Mouse (Mus musculus): ENCODE data around the gene Zfp809. TPM values are rescaled to one million over a fixed set of nuclear protein-coding genes. Genes with fewer than 3 reads are reported as not detected.
A peak's percentile ranks its signal among the peaks of the same experiment; 100 is the strongest.
"Not testable (repeated sequence)": the region's sequence is repeated elsewhere in the genome, so short reads cannot be mapped to it uniquely, and the experiment has no call there.

Zfp809 gene
- polyA plus RNA-seq (2012; rRNA removed), result 21.1 TPM in 2 replicates

DNA sequence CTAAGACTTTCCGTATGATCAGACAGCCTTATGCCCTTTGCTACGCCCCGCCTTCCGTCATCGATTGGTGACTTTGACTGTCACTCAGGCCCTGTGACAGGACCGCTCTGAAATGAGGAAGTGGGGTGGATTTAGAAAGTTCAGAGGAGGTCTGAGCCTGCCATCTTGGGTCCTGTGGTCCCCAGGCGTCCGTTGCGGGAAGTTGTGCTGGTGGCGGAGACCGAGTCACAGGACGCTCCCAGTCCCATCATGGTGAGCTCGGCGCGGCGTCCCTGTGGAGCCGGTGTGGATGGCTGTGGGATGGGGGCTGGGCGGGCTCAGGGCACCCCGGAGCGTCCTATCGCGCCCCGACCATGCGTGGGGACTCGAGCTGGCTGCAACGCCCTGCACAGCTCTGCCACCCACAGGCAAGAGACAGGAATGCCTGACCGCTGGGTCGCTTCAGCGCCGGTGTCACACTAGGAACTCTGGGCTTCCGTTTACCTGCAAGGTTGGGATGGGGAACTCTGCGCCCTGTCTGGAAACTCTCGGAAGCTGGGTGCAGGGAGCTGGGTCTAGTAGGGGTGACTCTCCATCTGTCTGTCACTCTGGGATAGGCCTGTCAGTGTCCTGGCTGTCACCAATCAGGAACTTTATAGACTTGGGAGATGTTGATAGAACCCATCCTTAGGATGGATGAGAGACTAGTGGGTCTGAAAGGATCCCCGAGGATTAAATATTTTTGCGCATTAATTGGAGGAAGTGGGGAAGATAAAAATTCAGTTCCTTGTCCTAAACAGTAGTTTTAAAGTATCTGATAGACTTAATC lies at the start of gene Zfp809:
Gene Zfp809, plus strand, starts transcription at position 134 of the 808 bp plus-strand sequence.
- peak; percentile 99 for DNase-seq (ENCODE audit: low read depth)

DNA sequence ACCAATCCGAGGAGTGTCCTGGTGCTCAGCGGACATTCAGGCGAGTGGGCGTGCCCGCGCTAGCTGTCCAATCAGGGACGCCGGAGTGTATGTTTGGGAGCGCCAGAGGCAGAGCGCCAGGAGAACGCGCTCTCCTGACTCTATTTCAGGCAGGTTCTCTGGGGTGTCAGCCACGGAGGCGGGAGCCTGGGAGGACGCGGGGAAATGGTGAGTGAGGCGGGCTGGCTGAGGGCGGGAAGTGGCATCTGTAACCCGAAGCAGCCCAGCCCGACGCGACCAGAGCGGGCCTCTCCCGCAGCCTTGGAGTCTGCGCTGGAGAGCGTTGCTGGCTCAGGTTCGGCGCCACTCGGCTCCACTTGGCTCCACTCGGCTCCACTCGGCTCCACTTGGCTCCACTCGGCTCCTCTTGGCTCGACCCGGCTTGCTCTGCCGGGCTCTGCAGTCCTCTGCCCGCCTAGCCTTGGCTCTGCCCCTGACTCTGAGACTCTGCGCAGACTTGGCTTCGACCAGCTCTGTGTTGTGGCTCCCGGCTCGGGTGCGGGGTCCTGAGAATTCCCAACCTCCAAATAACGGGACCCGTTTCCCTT lies 37.4 kb upstream of the Zfp809 start, which contains the start of gene Zfp872:
Gene Zfp872, plus strand, starts transcription at position 66 of the 587 bp plus-strand sequence.
- no peak for DNase-seq (ENCODE audit: low read depth)

DNA sequence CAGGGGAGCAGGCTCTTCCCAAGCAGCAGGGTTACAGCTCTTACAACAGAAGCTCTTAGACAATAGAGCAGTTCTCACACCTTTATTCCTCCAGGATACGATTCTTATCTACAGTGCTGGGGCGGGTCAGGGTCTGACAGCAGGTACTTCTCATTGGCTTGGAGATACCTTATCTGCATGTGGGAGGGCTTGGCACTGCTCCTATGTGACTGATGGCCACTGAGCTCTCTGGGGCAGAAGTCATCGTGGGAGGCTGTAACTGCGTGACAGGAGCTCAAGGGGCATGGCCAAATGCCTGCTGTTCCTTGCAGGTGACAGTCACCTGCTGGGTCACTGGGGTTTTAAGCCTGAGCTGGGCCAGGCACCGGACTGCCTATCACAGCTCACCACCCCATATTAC lies 29.1 kb upstream of the Zfp809 start:
- DNase-seq (ENCODE audit: low read depth), result peak; percentile 84

DNA sequence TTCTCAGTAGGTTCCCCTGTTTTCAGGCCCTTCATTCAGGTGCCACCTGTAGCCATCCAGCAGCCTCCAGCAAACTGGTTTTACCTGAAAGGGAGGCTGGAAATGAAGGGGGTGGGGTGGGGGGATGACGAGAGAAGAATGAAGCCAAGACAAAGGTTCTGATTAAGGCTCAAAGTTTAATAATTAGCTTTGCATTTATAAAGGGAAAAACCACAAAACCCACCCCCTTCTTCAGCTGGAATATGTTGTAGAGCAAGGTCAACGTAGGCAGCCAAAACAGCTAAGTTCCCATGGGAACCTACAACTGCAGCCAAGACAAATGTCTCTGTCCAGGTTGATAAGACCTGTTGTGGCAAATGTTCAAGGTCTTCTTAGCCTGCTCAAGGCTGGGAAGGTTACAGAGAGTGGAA lies 11.7 kb upstream of the Zfp809 start:
- peak; percentile 51 for DNase-seq (ENCODE audit: low read depth)

DNA sequence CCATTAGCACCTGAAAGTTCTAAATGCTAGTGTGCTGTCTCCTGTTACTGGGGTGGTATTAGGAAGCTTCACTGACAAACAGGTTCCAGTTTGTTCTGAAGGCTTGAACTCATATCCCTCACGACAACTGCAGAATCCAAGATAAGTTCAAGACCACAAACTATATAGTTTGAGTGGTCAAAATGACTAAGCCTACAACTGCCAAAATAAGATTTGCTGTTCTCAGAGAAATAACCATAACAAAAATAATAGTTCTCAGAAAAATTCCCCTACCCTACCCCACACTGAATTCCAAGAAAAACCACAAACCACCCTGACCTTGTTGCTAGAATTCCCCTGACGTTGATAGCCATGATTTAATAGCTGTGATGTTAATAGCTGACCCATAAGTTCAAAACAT lies 11.0 kb upstream of the Zfp809 start:
- no peak for DNase-seq (ENCODE audit: low read depth)

- no peak for DNase-seq (ENCODE audit: low read depth)
Observed at GRCm38 (mm10) chr9:22216705-22217104, 8.8 kb upstream of the Zfp809 start.

GRCm38 (mm10) chr9:22217858-22218493 lies 7.5 kb upstream of the Zfp809 start:
- no peak for DNase-seq (ENCODE audit: low read depth)

DNA sequence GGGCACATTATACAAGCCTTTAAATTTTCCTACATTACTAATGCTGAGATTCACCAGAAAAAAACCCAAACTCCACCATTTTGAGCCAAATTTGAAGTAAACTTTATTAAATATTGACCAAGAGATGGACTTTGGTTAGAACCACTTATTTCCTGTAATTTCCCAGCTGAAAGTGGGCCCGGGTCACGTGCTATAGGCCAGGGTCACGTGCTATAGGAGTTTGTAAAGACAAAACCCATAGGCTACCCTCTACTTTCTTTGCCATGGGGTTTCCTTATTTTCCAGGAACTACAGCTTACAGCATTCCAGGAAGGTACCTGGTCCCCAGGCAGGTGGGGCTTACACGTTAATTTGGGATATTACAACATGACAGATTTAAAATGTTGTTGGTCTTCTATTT lies 1.4 kb upstream of the Zfp809 start:
- no peak for DNase-seq (ENCODE audit: low read depth)

GRCm38 (mm10) chr9:22224536-22225503 lies 694 bp upstream of the Zfp809 start:
- peak; percentile 37 for DNase-seq (ENCODE audit: low read depth)

GRCm38 (mm10) chr9:22226389-22226673 lies 817 bp downstream of the Zfp809 start:
- not testable (repeated sequence) for DNase-seq (ENCODE audit: low read depth)

GRCm38 (mm10) chr9:22226846-22227245 lies 1.3 kb downstream of the Zfp809 start:
- DNase-seq (ENCODE audit: low read depth), result peak; percentile 42

GRCm38 (mm10) chr9:22229386-22230026 lies 4.0 kb downstream of the Zfp809 start:
- DNase-seq (ENCODE audit: low read depth), result no peak

- no peak for DNase-seq (ENCODE audit: low read depth)
Observed at GRCm38 (mm10) chr9:22230061-22230460, 4.5 kb downstream of the Zfp809 start.

GRCm38 (mm10) chr9:22230556-22230955 lies 5.0 kb downstream of the Zfp809 start:
- DNase-seq (ENCODE audit: low read depth), result no peak

DNA sequence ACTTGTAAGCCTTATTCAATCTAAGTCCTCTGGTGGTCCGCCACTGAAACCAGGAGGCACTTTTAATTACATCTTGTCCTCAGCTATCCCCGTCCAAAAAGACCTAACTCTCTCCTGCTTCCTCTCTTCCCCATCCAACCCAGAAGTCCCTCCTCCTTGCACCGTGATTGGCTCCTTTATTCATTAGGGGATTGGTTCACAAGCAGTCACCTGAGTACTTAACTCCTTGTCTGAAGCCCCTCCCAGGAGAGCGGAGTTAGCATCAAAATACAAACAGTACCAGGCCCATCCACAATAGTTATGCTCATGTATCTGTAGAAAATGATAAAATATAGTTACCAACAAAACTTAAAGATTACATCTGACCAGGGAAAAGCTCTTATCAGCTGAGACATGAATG lies 14.5 kb downstream of the Zfp809 start:
- no peak for DNase-seq (ENCODE audit: low read depth)

GRCm38 (mm10) chr9:22244242-22244641 lies 18.7 kb downstream of the Zfp809 start:
- DNase-seq (ENCODE audit: low read depth), result no peak

GRCm38 (mm10) chr9:22256579-22256978 lies 31.1 kb downstream of the Zfp809 start:
- no peak for DNase-seq (ENCODE audit: low read depth)

DNA sequence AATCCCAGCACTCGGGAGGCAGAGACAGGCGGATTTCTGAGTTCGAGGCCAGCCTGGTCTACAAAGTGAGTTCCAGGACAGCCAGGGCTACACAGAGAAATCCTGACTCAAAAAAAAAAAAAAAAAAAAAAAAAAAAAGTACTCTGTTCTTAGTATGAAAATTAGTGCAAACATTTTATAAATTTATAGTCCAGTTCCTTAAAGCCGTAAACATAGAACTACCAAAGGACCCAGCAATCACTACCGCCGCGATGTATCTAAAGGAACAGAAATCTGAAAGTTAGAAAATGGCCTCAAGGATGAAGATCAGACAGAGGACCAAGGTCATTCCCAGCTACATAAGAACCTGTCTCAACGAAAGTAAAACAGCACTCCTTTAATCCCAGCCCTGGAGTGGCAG lies 33.3 kb downstream of the Zfp809 start:
- DNase-seq (ENCODE audit: low read depth), result no peak

DNA sequence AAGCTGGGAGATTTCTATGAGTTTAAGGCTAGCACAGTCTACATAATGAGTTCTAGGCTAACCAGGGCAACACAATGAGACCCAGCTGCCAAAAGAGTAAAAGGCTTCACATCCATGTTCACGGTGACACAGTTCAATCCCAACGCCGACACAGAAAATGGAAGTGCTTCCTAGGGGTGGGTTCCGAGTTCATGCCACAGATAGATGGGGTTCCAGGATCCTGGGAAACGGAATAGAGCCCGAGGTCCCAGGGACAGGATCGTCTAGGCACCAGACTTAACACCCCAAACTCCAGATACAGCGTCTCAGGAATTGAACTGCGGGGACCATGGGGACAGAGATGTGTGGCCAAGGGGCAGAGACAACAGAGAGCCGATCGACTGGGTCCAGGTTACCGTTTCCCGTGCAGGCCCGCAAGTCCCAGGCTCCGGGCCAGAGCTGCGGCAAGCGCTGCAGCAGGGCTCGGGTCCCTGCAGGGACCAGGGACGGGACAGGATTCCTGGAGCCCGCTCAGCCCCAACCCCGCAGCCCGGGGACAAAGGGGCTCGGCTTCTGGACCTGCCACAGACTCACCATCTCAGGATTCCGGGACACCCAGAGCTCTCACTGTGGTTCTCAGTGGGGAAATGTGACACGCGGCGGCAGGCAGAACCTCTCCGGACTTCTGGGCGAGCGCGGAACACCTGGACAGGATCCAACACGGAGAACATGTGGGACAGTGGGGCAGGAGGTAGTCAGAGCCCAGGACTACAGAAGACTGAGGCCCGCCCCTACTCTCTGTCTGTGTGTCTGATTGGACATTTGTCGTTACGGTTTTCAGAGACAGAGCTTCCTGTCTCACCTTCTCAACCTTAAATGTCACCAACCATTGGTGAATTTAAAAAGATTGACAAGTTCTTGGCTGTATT lies 33.9 kb downstream of the Zfp809 start, which contains the start of gene Zfp599:
Gene Zfp599, minus strand, starts transcription at position 712 of the 908 bp plus-strand sequence.
- peak; percentile 60 for DNase-seq (ENCODE audit: low read depth)

DNA sequence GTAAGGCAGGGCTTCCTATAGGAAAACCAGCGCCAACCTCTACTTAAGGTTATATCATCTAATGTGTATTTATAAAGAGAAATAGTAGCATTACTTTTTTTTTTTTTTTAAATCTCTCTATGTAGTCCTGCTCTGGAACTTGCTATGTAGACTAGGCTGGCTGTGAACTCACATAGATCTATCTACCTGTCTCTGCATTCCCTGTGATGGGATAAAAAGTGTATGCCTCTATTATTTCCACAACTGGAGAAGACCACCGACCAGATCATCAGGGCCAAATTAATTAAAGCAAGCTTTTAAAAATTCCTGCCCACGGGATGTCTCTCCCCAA lies 34.5 kb downstream of the Zfp809 start:
- no peak for DNase-seq (ENCODE audit: low read depth)
